Mouse (Mus musculus): ENCODE data around the gene Fbxl15.

Fbxl15 gene

DNA sequence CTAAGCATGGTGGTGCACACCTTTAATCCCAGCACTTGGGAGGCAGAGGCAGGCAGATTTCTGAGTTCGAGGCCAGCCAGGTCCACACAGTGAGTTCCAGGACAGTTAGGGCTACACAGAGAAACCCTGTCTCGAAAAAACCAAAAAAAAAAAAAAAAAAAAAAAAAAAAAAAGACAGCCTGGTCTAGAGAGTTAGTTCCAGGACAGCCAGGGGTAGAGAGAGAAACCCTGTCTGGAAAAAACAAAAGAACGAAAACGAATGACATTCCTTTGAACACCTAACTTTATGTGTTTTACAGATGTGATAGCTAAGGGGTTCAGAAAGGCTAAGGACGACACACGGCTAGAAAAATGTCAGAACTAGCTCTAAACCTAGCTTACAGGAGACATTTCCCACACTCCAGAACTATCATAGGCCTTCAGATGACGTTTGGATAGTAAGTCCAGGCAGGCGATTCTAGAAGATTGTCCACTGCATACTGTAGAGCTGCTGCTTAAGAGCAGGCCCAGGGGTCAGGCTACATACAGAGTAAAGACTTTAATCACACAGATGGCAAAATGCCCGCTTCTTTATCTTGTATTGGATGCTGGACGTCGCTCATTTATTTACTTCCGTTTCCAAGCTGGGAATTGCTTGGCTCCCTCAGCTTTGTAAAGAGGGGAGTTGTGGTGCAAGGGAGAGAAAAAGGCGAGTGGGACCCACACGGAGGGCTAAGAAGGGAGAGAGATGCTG, 20.1 kb downstream of the Fbxl15 start:
- in situ Hi-C loops (cut with MboI), result no loop called here

GRCm38 (mm10) chr19:46348761-46349458, 20.9 kb downstream of the Fbxl15 start:
- in situ Hi-C loops (cut with MboI), result no loop called here

GRCm38 (mm10) chr19:46349550-46349949, 21.6 kb downstream of the Fbxl15 start:
- in situ Hi-C loops (cut with MboI), result no loop called here

GRCm38 (mm10) chr19:46350168-46350932, 22.4 kb downstream of the Fbxl15 start, which contains the start of gene 2310034G01Rik:
Gene 2310034G01Rik (minus strand): TSS chr19:46350302.
- in situ Hi-C loops (cut with MboI), result no loop called here

- in situ Hi-C loops (cut with MboI), result no loop called here
Observed at GRCm38 (mm10) chr19:46356701-46357138, 28.7 kb downstream of the Fbxl15 start.

- in situ Hi-C loops (cut with MboI), result no loop called here
Observed at GRCm38 (mm10) chr19:46357344-46358280, 29.6 kb downstream of the Fbxl15 start.

GRCm38 (mm10) chr19:46358381-46358780, 30.4 kb downstream of the Fbxl15 start:
- in situ Hi-C loops (cut with MboI), result no loop called here

- in situ Hi-C loops (cut with MboI), result no loop called here
Observed at GRCm38 (mm10) chr19:46362104-46362503, 34.1 kb downstream of the Fbxl15 start.

DNA sequence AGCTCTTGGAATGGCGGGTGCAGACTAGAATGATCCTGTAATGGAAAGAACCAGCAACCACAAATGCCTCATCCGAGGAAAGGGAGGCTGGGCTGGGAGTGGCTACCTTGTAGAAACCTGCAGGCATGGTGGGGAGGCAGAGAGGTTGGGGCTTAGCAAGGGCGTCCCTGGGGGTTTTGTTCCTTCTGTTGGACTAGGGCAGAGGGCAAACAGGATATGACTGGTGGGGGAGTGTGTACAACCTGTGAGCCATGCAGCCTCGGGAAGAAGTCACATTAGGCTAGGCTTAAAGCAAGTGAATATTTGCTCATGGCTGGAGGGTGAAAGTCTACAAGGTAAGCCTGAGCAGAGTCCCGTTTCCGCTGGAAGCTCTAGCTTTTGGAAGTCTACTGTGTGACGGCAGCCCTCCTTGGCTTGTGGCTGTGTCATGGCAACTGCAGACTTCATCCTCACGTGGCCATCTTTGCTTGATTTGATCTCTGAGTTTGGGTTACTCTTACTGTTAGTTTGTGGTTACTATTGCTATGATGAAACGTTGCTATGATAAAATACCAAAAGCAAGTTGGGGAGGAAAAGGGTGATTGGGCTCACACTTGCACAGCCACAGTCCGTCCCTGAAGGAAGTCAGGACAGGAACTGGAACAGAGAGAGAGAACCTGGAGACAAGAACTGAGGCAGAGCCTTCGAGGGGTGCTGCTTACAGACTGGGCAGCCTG, 35.5 kb downstream of the Fbxl15 start:
- in situ Hi-C loops (cut with MboI), result no loop called here

DNA sequence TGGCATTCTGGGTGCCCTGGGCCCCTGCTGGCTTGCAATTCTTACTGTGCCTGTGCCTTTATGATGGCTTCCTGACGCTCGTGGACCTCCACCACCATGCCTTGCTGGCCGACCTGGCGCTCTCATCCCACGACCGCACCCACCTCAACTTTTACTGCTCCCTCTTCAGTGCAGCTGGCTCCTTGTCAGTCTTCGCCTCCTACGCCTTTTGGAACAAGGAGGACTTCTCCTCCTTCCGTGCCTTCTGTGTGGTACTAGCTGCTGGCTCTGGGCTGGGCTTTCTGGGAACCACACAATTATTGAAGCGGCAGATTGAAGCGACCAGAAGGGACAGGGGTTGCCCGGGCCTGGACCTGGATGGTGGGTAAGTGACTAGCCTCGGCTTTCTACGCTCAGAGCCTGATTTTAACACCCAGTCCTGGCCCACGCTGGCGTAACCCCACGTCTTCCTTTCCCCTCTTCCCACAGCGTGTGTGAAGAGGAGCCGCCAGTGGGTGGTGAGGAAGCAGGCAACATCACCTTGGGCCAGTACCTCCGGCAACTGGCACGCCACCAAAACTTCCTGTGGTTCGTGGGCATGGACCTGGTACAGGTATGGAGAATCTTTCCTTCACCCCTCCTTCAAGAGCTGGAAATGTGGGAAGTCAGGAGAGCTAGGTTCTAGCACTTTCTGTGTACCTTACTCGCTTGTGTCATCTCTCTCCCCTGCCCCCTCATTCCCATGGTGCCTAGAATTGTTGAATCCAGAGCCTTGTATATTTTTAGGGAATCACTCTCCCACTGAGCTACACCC, 40.0 kb downstream of the Fbxl15 start:
- in situ Hi-C loops (cut with MboI), result no loop called here

- in situ Hi-C loops (cut with MboI), result no loop called here
Observed at GRCm38 (mm10) chr19:46369204-46369603, 41.2 kb downstream of the Fbxl15 start.

DNA sequence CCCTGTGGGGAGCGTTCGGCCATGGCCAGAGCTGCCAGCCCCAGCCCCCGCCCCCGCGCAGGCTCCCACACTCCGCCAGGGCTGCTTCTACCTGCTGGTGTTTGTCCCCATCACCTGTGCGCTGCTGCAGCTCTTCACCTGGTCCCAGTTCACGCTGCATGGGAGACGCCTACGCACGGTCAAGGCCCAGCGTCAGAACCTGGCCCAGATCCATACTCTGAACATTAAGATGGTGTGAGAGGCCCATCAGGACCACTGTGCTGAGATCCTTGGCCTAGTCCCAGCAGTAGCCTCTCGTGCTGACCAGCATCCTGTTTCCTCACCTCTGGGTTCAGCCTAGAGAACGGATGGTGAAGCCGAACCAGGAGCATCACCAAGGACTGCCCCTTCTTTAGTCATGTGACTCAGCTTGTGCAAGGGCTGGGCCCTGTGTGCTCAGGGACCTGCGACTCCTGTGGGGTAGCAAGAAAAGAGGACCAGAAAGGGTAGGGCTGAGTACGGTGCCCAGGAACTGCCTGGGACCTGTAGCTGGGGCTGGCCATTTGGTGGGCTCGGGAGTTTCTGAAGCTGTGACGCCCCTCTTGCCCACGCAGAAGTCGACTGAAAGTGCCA, 46.6 kb downstream of the Fbxl15 start:
- in situ Hi-C loops (cut with MboI), result no loop called here

GRCm38 (mm10) chr19:46375489-46375888, 47.5 kb downstream of the Fbxl15 start:
- in situ Hi-C loops (cut with MboI), result no loop called here

GRCm38 (mm10) chr19:46375891-46376290, 47.9 kb downstream of the Fbxl15 start:
- in situ Hi-C loops (cut with MboI), result no loop called here
